Mouse (Mus musculus): Measurements from ENCODE around the gene Fam19a3.
"Not testable (repeated sequence)": the region's sequence is repeated elsewhere in the genome, so short reads cannot be mapped to it uniquely, and the experiment has no call there.

The Fam19a3 gene

DNA sequence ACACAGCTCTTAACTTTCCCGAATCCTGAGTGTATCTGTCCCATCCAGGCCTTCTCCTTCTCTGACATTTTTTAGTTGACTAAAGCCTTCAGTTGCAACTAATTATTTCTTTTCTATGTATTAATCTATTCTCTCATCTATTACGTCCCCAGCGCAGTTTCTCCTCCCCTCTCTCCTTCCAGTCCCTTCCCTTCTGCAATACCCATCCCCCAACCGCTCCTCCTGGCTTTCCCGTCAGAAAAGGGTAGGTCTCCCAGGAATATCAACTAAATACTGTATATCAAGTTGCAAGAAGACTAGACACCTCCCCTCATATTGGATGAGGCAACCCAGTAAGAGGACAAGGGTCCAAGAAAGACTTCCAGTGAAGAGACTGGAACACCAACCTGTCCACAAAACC, 22.8 kb downstream of the Fam19a3 start:
- no peak for DNase-seq

DNA sequence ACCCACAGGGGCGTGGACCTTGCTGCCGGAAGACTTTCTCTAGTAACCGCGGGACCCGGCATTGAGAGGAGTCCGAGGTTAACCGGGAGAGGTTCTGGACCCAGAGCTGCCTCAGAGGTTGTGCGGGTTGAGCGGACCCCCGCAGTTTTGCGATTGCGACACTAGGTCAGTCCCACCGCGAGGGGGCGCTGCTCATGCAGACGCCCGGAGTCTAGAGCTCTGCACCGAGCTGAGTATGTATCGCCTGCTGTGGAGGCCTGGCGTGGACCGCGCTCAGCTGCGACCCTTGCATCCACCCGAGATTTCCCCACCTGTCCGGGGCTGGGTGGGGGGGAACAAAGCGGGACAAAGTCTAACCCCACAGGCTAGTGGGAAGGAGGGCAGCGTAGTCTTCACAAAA, 23.2 kb downstream of the Fam19a3 start:
- DNase-seq = peak; percentile 35

DNA sequence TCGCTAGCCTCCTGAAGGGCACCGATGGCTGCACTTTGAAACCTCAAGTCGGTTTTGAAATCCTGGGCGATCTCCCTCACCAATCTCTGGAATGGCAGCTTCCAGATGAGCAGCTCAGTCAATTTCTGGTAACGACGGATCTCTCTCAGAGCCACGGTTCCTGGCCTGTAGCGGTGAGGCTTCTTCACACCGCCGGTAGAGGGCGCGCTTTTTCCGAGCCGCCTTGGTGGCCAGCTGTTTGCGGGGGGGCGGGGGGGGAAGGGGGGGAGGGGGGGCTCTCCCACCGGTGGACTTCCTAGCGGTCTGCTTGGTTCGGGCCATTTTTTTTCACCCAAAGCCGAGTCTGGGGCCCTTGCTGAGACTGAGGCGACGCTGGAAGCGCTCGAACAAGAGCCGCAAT, 28.8 kb downstream of the Fam19a3 start:
- DNase-seq = not testable (repeated sequence)

DNA sequence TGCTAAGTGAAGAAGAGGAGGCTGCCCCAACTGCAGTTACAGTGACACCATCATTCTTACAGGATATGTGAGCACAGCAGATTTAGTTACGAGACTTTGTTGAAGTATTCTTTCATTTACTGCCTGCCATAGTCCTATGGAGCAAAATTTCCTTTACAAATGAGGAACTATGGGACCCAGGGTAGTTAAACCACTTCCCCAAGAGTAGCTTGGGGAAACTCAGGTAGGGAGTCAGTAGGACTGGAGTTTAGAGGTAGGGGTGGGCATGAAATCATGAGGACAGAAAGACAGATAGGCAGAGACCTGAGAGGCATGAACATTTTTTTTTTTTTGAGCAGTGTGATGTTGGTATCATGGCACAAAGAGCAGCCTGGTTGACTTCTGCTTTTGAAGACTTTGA, 37.8 kb downstream of the Fam19a3 start:
- DNase-seq = no peak

DNA sequence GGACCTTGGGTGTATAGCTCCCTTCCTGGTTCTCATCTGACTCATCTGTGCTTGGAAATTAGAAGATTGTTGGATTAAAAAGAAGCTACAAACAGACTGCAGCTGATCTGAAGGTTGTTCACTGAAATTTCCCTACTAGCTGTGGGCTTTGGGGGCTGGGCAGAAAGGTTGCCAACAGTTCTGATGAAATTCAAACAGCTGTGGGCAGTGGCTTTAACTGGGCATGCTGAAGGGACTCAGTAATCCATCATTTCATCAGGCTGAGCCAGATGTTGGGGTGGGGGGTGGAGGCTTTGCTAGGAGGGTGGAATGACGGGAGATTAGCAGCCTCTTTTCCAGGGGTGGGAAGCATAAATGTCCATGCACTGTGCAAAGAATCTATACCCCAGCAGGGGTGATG, 38.5 kb downstream of the Fam19a3 start:
- no peak for DNase-seq

DNA sequence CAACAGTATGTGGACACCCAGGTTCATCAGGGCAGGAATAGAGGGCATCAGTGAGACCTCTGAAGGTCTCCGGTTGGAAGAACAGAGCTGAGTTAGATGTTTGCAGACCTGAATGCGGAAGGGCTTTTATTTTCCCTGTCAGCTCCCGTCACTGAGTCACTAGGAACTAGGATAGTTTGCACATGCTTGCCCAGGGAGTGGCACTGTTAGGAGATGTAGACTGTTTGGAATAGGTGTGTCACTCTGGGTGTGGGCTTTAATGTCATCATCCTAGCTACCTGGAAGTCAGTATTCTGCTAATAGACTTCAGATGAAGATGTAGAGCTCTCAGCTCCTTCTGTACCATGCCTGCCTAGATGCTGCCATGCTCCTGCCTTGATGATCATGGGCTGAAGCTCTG, 39.7 kb downstream of the Fam19a3 start:
- DNase-seq = no peak

DNA sequence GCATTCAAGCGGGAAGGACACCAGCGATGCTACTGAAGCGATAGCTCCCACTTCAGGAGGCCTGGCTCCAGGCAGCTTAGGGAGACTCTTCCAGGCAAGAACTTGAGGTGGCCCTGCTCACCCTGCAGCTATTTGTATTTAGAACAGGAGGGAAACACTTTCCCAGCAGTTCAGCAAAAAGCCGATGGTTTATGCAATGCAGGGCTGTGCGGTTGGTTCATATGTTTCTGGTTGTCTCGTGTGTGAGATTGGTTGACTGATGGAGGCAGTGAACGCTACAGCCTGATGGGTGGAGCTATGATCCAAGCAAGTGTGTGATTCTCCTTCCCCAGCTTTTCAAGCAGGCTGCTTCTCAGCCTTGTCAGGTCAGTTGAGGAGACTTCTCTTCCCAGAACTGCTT, 47.0 kb downstream of the Fam19a3 start:
- DNase-seq = no peak

DNA sequence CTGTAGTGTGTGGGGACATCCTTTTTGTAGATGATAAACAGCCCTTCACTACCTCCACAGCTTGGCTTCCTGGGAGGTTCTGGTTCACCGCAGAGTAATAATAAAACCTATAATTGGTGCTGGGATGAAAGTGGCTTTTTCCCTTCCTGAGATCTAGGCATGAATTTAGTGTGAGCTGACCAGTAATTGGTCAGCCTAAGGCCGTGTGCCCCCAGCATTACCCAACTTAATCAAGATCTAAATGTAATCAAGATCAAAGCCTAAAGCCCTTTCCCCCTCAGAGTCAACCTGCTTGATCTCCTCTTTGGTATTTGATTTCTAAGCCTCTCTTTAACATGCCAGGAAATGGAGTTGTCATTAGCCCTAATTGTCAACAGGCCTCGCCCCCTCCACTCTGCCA, 48.7 kb downstream of the Fam19a3 start:
- DNase-seq = no peak

DNA sequence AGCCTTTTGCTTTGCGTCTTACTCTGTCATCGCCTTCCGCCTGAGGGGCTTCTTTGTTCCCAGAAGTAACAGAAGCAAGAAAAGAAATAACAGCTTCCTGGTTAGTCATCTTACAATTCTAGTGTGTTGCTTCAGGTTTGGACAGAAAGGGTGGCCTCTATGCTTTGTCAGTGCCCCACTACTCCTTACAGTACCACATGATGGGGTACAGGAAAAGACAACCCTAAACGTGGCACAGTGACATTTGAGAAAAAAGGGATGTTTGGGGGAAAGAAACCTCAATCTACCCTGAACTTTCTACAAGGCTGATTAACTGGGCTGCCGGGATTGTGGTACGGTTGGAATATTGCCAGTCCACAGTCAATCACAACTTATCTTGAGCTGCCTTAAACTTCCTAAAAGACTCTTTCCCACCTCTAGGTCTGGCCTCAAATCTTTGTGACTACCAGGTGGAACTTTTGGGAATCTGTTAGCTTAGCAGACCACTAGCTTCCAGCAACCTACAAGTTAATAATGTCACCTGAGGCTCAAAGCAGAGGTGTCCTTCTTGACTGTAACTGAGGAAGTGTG, 52.3 kb downstream of the Fam19a3 start:
- no peak for DNase-seq
